Mouse (Mus musculus) hindbrain, embryonic 13.5 days (tissue): ENCODE measurements around the gene Ccna2. TPM values are rescaled to one million over a fixed set of nuclear protein-coding genes. Genes with fewer than 3 reads are reported as not detected.
A peak's percentile ranks its signal among the peaks of the same experiment; 100 is the strongest.

ENCODE experiments used
- ATAC-seq: fragments of 200-750 bp; cut with Nextera tagmentation; 2 replicates; pipeline ENCODE4 v1.8.0; 2017; ENCODE audit warnings: moderate TSS enrichment; ENCODE audit not compliant: low FRiP score
- H3K27ac ChIP-seq: fragments of 300-500 bp; sonication (generic); 2 replicates; pipeline ENCODE4 v1.5.1; 2015; ENCODE audit warnings: inconsistent platforms, mild to moderate bottlenecking, moderate library complexity
- H3K27me3 ChIP-seq: fragments of 300-500 bp; sonication (generic); 2 replicates; pipeline ENCODE4 v1.6.1; 2015; ENCODE audit warnings: mild to moderate bottlenecking, inconsistent platforms
- H3K36me3 ChIP-seq: fragments of 300-500 bp; sonication (generic); 2 replicates; pipeline ENCODE4 v1.6.1; 2015; ENCODE audit warnings: mild to moderate bottlenecking, inconsistent platforms
- H3K4me1 ChIP-seq: fragments of 300-500 bp; sonication (generic); replicated peaks from 2 replicates; pipeline ENCODE4 v1.6.1; 2015; ENCODE audit warnings: inconsistent platforms
- H3K4me2 ChIP-seq: fragments of 300-500 bp; sonication (generic); 2 replicates; pipeline ENCODE4 v1.6.1; 2015; ENCODE audit warnings: inconsistent platforms, mild to moderate bottlenecking, moderate library complexity
- H3K4me3 ChIP-seq: fragments of 300-500 bp; sonication (generic); 2 replicates; pipeline ENCODE4 v1.5.1; 2015; ENCODE audit warnings: mild to moderate bottlenecking, inconsistent platforms
- H3K9ac ChIP-seq: fragments of 300-500 bp; sonication (generic); 2 replicates; pipeline ENCODE4 v1.6.1; 2015; ENCODE audit warnings: mild to moderate bottlenecking, inconsistent platforms
- H3K9me3 ChIP-seq: fragments of 300-500 bp; sonication (generic); 2 replicates; pipeline ENCODE4 v1.6.1; 2016; ENCODE audit warnings: inconsistent platforms
- WGBS: fragments of 180-500 bp; shearing (Covaris S2); methylation state at CpG from one replicate; pipeline ENCODE4 v1.1.7; 2015; 5-methylcytosine and 5-hydroxymethylcytosine counted together
- polyA plus RNA-seq: library from polyadenylated mRNA; unstranded; fragments of >200 nt; fragmentation: Nextera tagmentation; extraction: Ambion mirVana; gene quantifications from 2 replicates; pipeline ENCODE4 v1.2.1, GENCODE M21; 2015

Ccna2 gene
- polyA plus RNA-seq, 1 experiment from 2014 or later = 44.0 TPM

- Histone ChIP-seq H3K27me3 (no peaks in the 10 kb centered on the region), H3K4me2 (no peak overlapping the region), H3K9me3 (no peaks in the 10 kb centered on the region), H3K36me3 (peaks cover 77% of the 10 kb centered on the region), H3K9ac (no peak overlapping the region), H3K4me3 (no peak overlapping the region), H3K4me1 (no peaks in the 10 kb centered on the region; the same call in none of the 2 replicates), H3K27ac (no peak overlapping the region)
- no peak for ATAC-seq
- 100% methylated on average over 1 of the region's 1 CpGs for WGBS
Measured at GRCm38 (mm10) chr3:36557601-36558000, 14.3 kb downstream of the Ccna2 start.

GRCm38 (mm10) chr3:36552406-36553047 lies 19.4 kb downstream of the Ccna2 start, which contains the start of gene Exosc9:
Exosc9 (plus strand) TSS chr3:36552606.
- Histone ChIP-seq H3K27me3 (no peaks in the 10 kb centered on the region), H3K9ac (peak within 1 kb of the TSS; percentile 82), H3K36me3 (peaks cover 32% of the 10 kb centered on the region), H3K4me2 (peak within 1 kb of the TSS; percentile 74), H3K4me1 (peaks cover 7% of the 10 kb centered on the region), H3K27ac (peak within 1 kb of the TSS; percentile 82), H3K9me3 (no peaks in the 10 kb centered on the region), H3K4me3 (peak within 1 kb of the TSS; percentile 81)
- ATAC-seq = peak; percentile 98
- WGBS = under 1% methylated on average over 39 of the region's 39 CpGs

GRCm38 (mm10) chr3:36551851-36552384 lies 20.0 kb downstream of the Ccna2 start:
- 15% methylated on average over 12 of the region's 12 CpGs for WGBS
- Histone ChIP-seq H3K36me3 (peaks cover 26% of the 10 kb centered on the region), H3K27me3 (no peaks in the 10 kb centered on the region), H3K27ac (peak overlapping the region; percentile 82), H3K9me3 (no peaks in the 10 kb centered on the region), H3K4me3 (peak overlapping the region; percentile 81), H3K9ac (peak overlapping the region; percentile 82), H3K4me1 (peaks cover 7% of the 10 kb centered on the region), H3K4me2 (peak overlapping the region; percentile 74)
- peak; percentile 77 for ATAC-seq

- Histone ChIP-seq H3K27me3 (no peaks in the 10 kb centered on the region), H3K9me3 (no peaks in the 10 kb centered on the region), H3K9ac (peak overlapping the region; percentile 82), H3K4me3 (peak overlapping the region; percentile 81), H3K4me1 (peaks cover 7% of the 10 kb centered on the region), H3K4me2 (peak overlapping the region; percentile 74), H3K36me3 (peaks cover 23% of the 10 kb centered on the region), H3K27ac (peak overlapping the region; percentile 82)
- 0 out of 2 replicates have a peak, but pooled peaks have one; percentile 1 for ATAC-seq
- 12% methylated on average over 9 of the region's 9 CpGs for WGBS
Measured at GRCm38 (mm10) chr3:36551343-36551742, 20.6 kb downstream of the Ccna2 start.

- Histone ChIP-seq H3K4me2 (no peak overlapping the region), H3K27ac (no peak overlapping the region), H3K4me3 (no peak overlapping the region), H3K9me3 (no peaks in the 10 kb centered on the region), H3K4me1 (no peaks in the 10 kb centered on the region), H3K27me3 (no peaks in the 10 kb centered on the region), H3K9ac (no peak overlapping the region), H3K36me3 (no peaks in the 10 kb centered on the region)
- ATAC-seq = no peak
- WGBS = 82% methylated on average over 3 of the region's 3 CpGs
Measured at GRCm38 (mm10) chr3:36544961-36545360, 27.0 kb downstream of the Ccna2 start.

DNA sequence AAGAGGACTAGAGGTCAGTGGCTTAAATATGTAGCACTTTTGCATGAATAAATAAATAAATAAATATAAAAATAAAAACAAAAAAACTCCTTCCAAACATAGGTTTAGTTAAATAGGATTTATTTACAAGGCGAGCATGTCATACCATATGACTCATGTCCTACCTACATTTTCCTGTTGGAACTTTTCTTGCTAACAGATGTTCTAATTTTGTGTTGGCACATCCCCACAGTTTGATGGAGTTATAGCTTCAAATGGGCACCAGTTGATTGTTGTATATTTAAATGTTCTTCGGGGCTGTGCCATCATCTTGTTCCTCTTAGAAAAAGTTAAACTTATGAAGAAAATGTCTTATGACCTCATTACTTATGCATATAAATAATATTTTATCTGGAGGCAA lies 30.6 kb downstream of the Ccna2 start:
- Histone ChIP-seq H3K27ac (no peak overlapping the region), H3K9me3 (no peaks in the 10 kb centered on the region), H3K4me2 (no peak overlapping the region), H3K27me3 (no peaks in the 10 kb centered on the region), H3K9ac (no peak overlapping the region), H3K4me3 (no peak overlapping the region), H3K4me1 (no peaks in the 10 kb centered on the region), H3K36me3 (no peaks in the 10 kb centered on the region)
- ATAC-seq = no peak
- 93% methylated on average over 2 of the region's 2 CpGs for WGBS

DNA sequence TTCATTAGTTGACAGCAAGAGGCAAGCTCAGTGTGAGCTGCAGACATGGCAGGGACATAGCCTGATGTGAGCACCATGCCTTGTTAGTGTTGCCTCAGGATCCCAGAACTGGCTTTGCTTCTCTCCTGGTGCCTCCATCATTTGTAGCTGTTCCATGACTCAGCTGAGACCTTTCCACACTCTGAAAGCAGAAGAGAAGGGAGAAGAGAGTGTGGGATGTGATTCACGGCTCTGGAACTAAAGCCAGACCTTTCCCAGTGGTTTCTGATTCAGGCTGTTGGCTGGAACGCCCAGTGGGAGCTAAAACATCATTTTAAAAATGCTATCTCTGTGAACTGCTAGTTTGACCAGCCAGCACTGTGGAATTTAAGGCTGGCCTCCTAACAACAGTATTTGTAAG lies 31.2 kb downstream of the Ccna2 start:
- no peak overlapping the region for H3K4me3 ChIP-seq
- H3K27me3 ChIP-seq = no peaks in the 10 kb centered on the region
- no peak overlapping the region for H3K9ac ChIP-seq
- ATAC-seq = no peak
- WGBS = 71% methylated on average over 2 of the region's 2 CpGs
- H3K27ac ChIP-seq = no peak overlapping the region
- H3K9me3 ChIP-seq = no peaks in the 10 kb centered on the region
- H3K4me2 ChIP-seq = no peak overlapping the region
- H3K4me1 ChIP-seq = no peaks in the 10 kb centered on the region
- no peaks in the 10 kb centered on the region for H3K36me3 ChIP-seq

- no peak for ATAC-seq
- H3K36me3 ChIP-seq = no peaks in the 10 kb centered on the region
- H3K9ac ChIP-seq = no peak overlapping the region
- peaks cover 6% of the 10 kb centered on the region for H3K27me3 ChIP-seq
- no peak overlapping the region for H3K4me3 ChIP-seq
- no peaks in the 10 kb centered on the region for H3K9me3 ChIP-seq
- no peaks in the 10 kb centered on the region for H3K4me1 ChIP-seq
- H3K4me2 ChIP-seq = no peak overlapping the region
- H3K27ac ChIP-seq = no peak overlapping the region
- 89% methylated on average over 4 of the region's 4 CpGs for WGBS
Measured at GRCm38 (mm10) chr3:36537701-36538470, 34.1 kb downstream of the Ccna2 start.

GRCm38 (mm10) chr3:36536041-36536440 lies 35.9 kb downstream of the Ccna2 start:
- H3K36me3 ChIP-seq = no peaks in the 10 kb centered on the region
- no peak overlapping the region for H3K4me2 ChIP-seq
- no peak overlapping the region for H3K9ac ChIP-seq
- H3K4me3 ChIP-seq = no peak overlapping the region
- no peak for ATAC-seq
- WGBS = 91% methylated on average over 12 of the region's 12 CpGs
- no peak overlapping the region for H3K27ac ChIP-seq
- H3K27me3 ChIP-seq = peaks cover 21% of the 10 kb centered on the region
- H3K4me1 ChIP-seq = peaks cover 7% of the 10 kb centered on the region; the same call in 1 of the 2 replicates
- H3K9me3 ChIP-seq = no peaks in the 10 kb centered on the region

DNA sequence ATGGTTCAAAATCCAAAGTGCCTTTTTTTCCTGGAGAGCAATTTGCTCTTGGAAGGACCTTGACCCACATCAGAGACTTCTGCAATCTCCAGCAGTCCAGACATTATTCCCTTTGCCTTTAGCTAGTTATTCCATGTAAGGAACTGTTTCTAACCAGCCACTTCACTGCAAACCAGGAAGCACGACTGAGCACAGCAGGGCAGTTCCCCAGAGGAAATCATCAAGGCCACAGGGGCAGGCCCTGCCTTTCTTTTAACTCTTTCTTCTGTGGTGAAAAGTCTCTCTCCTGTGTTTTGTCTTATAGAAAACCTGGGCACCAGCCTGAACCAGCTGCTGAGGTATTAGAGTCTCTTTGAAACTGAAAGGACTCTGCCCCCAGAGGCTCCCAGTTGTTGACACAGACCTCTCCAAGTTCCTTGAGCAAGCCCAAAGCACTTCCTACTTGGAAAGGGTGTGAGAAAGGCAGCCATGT lies 38.7 kb downstream of the Ccna2 start:
- no peak overlapping the region for H3K9ac ChIP-seq
- WGBS = 0% methylated on average over 1 of the region's 1 CpGs
- no peaks in the 10 kb centered on the region for H3K36me3 ChIP-seq
- no peak overlapping the region for H3K4me2 ChIP-seq
- ATAC-seq = no peak
- H3K9me3 ChIP-seq = no peaks in the 10 kb centered on the region
- H3K27me3 ChIP-seq = peaks cover 25% of the 10 kb centered on the region
- H3K4me1 ChIP-seq = peaks cover 7% of the 10 kb centered on the region; the same call in 1 of the 2 replicates
- no peak overlapping the region for H3K4me3 ChIP-seq
- no peak overlapping the region for H3K27ac ChIP-seq

DNA sequence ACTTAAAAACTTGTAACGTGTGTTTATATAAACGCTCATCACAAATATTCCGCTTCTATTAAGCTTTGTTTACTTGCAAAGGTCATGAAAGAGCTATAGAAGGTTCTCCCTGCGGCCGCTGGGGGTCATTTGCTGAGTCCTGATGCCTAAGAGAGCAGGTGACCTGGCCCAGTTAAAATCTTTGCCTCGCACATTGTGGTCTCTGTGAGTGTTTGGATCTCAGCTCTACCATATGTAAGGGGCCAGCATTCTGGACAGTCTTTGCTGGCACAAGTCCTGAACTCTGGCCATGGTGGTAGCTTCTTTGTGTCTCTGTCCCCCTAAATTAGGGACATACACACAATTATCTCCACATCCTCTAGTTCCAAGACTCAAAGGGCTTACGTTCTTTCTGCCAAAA lies 39.2 kb downstream of the Ccna2 start:
- WGBS = 48% methylated on average over 7 of the region's 7 CpGs
- Histone ChIP-seq H3K27ac (no peak overlapping the region), H3K9me3 (no peaks in the 10 kb centered on the region), H3K4me2 (no peak overlapping the region), H3K36me3 (no peaks in the 10 kb centered on the region), H3K27me3 (peaks cover 25% of the 10 kb centered on the region), H3K4me1 (peaks cover 7% of the 10 kb centered on the region; the same call in 1 of the 2 replicates), H3K9ac (no peak overlapping the region), H3K4me3 (no peak overlapping the region)
- no peak for ATAC-seq

GRCm38 (mm10) chr3:36531979-36532542 lies 39.9 kb downstream of the Ccna2 start:
- peaks cover 25% of the 10 kb centered on the region for H3K27me3 ChIP-seq
- peak overlapping the region; percentile 59; the same call in 1 of the 2 replicates for H3K9ac ChIP-seq
- no peaks in the 10 kb centered on the region for H3K36me3 ChIP-seq
- 11% methylated on average over 18 of the region's 18 CpGs for WGBS
- H3K4me2 ChIP-seq = peak overlapping the region; percentile 44
- H3K9me3 ChIP-seq = no peaks in the 10 kb centered on the region
- peak overlapping the region; percentile 24 for H3K4me3 ChIP-seq
- H3K4me1 ChIP-seq = peaks cover 7% of the 10 kb centered on the region; the same call in 1 of the 2 replicates
- no peak overlapping the region for H3K27ac ChIP-seq
- ATAC-seq = no peak
